Mouse (Mus musculus) heart, postnatal 4 days (tissue): ENCODE data around the gene Klf13. TPM values are rescaled to one million over a fixed set of nuclear protein-coding genes. Genes with fewer than 3 reads are reported as not detected.

Source experiments
- DNase-seq: peaks from one replicate; pipeline ENCODE4 v3.0.0; 2021
- total RNA-seq, 2 experiments: library from RNA; stranded (reverse); gene quantifications; 2 replicates each; pipeline ENCODE4 v1.2.3; 2021

Gene Klf13
- 10 to 100 TPM; 52.1 to 53.2 TPM for total RNA-seq

DNA sequence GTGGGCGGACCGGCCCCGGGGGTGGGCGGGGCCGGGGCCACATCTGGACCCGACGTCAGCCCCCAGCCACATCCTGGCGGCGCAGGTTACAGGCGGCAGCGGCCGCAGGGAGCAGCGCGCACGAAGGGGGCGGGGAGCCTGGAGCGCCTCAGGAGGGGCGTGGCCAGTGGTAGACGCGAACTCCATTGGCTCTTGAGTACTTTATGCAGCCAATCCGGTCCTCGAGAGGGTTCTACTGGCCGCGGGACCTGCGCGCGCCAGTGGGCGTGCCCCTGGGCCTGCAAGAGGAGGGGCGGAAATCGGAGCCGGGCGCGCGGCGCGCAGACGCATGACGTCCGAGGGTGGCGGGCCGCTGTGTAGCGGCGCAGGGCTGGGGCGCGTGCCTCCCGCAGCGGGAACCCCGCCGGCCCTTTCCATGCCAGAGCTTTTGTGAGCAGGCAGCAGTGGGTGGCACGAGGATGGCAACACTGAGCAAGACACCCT is at the start of gene Klf13:
Gene Klf13, minus strand, starts transcription at position 2 of the 483 bp plus-strand sequence.
- peak; percentile 97 for DNase-seq

DNA sequence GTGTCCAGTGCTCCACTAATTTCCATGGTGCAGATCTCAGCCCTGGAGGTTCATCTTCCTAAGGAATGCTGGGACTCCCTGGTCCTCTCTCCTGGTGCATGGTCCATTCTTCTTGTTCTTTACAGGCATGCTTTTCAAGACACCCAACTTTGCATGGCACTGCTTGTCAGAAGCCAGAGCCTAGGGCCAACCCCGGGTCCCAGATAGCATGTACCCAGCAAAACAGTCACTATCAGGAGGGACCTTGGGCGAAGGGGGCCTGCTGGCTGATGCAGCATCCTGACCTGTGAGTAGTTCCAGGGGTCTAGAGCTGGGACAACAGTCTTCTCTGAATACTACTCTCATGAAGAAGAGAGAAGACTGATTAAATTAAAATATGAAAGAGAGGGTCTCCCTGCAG is 49.7 kb upstream of the Klf13 start:
- no peak for DNase-seq

DNA sequence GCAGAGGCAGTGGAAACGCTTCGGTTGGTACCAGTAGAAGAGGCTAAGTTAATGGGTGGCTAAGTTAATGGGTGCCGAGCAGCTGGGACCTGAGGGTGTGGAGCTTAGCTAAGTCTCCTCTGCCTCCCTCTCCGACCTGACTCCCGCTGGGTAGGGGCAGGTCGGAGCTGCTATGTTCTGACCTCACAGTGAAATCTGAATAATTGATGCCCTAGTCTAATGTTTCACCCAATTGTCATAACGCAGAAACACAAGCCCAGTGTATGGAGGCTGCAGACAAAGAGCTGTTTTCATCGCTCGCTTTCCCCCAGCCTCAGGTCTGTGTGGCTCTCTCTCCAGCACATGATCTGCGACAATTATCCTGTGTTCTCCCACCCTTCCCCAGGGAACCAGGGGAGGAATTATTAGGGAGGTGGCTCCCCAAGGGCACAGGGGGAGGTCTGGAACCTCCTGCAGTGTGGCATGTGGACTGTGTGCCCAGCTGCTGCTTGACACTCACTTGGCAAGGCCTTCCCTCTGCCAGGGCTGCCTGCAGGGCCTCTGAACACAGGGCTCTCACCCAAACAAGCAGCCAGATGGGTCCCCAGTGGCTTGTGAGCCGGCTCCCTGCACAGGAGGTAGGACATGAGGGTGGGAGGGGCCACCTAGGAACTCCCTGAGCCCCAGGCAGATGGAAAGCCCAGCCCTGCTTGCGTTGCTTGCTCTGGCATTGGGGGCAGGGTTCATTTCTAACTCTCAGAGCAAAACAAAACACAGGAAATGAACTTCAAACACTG is 47.9 kb upstream of the Klf13 start:
- DNase-seq, result peak; percentile 16

DNA sequence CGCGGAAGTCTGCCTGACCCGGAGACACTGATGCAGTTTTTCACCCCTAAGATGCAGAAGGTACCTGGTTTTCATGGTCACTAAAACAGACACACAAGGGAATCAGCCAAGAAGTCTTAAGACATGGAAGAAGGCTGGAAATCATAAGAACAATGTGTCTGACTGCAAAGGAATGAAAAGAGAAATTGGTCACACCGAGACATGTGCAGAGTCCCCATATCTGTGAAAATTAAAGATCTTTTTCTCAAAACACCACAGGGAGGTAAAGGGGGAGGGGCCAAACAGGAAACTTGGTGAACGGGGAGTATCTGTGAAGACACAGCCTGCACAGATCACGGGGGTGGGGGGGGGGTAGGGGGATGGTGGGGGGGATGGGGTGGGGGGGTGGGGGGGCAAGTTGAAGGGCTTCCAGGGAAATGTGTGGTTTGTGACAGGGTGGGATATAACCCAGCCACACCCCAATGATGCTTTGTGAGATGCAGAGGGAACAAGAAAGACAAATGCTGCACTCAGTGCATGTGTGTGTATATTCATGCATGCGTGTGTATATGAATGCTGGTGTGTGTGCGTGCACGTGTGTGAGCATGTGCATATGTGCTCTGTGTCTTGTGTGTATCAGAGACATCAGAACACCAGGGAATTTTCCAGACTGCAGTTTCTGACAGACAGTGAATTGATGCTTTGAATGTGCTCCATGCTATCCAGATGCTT is 47.1 kb upstream of the Klf13 start:
- no peak for DNase-seq

DNA sequence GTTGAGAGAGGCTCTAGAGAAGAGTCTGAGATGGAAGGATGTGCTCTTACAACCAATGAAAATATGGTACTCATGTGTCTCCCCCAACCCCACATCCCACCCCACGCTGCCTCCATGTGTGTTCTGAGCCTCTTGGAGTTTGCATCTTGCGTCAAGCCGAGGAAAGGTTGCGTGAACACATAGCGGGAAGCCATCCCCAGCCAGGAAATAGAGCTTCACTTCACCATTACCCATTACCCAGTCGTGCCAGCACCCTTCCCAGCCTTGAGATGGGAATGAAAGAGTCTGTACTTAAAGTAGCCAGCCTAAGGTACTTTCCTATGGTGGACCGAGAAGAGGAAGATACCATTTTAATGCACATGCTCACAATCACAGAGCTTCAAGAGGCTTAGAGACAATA is 46.6 kb upstream of the Klf13 start:
- DNase-seq, result no peak

DNA sequence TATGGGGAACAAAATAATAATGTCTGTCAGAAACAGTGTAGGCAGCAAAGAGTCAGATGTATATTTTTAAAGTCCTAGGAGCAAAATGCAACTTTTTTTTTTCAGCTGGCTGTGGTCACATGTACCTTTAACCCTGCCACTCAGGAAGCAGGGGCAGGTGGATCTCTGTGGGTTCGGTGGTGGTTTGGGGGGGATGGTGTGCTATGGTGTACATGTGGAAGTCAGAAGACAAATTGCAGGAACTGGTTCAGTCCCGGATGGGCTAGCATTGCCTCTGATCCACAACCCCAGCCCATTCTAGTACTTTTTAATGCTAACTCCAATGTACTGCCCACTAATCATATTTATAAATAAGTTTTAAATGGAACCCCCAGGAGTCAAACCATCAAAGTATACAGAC is 45.6 kb upstream of the Klf13 start:
- DNase-seq, result no peak

DNA sequence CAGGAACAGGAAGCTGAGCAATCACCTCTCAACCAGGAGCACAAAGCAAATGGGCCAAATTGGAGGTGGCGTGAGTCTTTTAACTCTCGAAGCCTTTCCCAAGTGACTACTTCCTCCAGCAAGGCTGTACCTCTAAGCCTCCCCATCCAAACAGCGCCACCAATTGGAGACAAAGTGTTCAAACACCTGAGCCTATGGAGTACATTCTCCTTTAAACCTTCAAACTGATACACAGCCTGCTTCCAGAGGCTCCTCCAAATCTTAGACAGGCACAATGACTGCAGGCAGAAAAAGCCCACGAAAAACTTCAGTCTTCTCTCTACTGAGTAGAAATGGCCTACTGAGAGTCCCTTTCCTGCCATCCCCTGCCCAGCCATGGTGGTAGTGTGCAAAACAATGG is 38.9 kb upstream of the Klf13 start:
- no peak for DNase-seq

DNA sequence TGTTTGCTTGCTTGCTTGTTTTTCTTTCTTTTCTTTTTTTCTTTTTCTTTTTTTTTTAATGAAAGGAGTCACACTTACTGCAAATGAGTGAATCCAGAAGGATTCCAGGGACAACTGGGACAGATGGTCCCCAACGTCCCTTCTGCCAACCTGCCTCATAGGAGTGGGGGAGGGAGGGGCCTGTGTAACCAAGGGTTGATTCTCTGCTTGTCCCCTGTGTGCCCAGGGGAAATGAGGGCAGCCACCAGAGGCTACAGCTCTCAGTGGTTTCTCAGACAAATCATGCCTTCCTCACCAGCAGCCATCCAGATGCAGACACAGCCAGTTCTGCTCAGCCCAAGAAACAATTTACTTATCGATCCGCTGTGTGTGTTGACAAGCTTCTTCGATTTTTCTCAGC is 32.3 kb upstream of the Klf13 start:
- no peak for DNase-seq

DNA sequence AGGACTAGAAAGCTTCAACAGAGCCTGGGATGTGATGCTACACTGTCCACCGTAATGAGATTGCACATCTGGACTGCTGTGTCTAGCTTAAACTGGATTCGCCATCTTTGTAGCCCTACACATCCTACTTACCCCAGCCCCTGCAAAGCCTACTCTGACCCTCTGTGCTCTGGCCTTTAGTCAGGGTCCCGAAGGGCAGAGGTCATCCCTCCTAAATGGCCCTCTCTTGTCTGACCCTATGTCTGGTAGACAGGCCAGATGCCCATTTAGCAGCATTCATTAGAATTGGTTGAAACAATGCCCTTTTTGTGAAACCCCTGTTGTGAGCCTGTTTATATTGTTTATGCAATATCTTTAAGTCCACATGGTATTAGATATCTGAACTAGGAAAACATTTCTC is 31.2 kb upstream of the Klf13 start:
- no peak for DNase-seq

DNA sequence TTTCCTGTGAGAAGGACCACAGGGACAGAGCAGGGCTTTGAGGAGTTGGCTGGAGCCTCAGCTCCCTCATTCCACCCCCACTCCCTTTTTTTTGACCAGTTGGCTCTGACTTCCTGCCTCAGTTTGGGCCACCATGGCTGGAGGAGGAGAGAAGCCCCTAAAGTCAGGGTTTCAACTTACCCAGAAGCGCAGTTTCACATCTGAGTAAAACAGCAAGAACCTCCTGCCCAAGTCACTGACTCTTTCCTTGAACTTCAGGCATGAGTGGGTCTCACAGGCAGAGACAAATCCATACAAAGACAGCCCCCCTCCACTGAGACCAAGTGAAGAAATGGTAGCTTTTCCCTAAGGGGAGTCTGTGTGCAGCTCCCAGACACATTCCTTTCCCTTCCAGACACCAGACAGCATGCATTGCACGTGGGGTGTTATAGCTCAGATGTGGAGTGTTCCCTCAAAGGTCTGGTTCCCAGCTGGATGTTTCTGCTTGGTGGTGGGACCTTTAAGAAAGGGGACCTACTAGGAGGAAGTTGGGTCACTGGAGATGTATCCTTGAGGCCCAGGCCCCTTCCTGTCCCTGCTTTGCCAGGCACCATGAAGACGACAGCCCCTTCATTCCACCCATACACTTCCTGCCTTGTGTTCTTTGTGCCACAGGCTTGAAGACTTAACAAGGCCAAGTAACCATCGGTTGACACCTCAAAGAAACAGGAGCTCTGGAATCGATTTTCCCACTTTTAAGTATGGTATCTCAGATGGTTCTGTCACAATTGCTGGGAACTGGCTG is 27.1 kb upstream of the Klf13 start:
- no peak for DNase-seq

DNA sequence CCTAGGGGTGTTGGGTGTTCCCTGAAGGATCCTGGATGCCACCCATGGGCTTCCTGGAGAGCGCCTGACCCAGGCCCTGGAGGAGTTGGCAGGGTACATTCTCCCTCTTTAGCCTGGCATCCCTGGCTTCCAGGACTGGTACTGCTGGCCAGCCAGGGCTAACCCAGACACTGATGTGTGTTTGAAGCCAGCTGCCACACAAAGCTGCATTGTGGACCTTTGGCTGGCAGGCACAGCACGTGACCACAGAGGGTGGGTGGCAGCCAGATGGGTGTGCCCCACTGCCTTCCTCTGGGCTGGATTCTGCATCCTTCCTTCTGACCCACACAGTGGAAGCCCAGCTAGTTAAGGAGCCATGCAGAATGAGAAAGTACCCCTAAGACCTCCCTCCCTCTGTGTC is 26.4 kb upstream of the Klf13 start:
- peak; percentile 49 for DNase-seq

DNA sequence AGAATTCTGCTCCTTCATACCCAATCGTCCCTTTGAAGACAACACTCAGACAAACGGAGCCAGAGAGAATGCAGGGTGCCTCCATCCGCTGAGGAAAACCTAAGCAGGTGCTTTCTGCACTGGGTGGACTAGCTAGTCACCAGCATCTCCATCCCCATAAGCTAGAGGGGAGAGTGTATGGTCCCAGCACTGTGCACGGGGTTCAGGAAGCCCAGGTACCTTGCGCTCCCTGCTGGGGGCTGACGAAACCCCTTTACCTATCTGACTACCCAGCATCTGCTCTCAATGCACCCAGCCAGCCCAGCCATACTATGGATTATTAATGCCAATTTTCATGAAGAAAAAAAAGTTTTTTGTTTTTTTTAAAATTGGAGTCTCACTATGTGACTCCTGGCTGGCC is 25.4 kb upstream of the Klf13 start:
- no peak for DNase-seq

DNA sequence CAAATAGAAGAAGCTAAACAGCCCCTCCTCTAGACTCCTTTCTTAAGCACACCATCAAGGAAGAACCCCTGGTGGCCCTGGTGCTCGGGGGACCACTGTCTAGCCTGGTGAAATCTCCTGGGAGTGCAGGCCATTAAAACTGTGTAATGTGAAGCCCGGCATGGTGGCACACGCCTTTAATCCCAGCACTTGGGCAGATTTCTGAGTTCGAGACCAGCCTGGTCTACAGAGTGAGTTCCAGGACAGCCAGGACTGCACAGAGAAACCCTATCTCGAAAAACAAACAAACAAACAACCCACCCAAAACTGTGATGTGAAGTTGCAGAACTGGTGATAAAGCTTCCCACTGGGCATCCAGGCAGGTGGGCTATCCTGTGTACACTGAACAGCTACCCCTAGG is 24.9 kb upstream of the Klf13 start:
- DNase-seq, result no peak

DNA sequence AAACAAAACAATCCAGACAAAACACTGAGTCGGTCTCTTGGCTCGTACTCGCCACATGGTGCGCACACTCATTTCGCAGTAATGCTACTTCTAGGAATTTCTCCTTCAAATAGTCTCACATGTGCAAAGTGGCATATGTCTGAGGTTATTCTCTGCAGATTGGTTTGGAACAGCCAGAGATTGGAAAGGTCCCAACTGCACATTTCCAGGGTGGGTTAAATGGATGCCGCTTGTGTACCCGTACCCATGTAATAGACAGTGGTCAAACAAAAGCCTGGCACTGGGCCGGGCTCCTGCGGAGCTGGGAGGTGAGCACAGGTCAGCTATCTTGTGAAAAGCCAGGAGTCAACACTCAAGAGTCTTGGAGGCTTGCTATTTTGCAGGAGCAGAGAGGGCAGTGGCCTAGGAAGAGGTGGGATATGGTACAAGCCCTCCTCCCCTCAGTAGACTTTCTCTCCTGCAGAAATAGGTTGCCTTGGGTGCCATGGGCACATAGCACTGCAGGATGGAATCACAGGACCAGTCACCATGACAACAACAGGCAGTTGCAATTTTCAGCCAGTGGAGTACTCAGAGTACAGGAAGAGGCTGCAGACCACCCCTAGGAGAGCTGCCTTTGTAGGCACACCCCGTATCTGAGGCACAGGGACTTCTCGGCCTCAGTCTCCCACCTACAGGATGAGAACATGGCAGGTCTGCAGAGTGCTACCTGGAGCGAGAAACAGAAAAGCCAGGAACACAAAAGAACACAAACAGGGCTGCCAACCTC is 19.3 kb upstream of the Klf13 start:
- no peak for DNase-seq

DNA sequence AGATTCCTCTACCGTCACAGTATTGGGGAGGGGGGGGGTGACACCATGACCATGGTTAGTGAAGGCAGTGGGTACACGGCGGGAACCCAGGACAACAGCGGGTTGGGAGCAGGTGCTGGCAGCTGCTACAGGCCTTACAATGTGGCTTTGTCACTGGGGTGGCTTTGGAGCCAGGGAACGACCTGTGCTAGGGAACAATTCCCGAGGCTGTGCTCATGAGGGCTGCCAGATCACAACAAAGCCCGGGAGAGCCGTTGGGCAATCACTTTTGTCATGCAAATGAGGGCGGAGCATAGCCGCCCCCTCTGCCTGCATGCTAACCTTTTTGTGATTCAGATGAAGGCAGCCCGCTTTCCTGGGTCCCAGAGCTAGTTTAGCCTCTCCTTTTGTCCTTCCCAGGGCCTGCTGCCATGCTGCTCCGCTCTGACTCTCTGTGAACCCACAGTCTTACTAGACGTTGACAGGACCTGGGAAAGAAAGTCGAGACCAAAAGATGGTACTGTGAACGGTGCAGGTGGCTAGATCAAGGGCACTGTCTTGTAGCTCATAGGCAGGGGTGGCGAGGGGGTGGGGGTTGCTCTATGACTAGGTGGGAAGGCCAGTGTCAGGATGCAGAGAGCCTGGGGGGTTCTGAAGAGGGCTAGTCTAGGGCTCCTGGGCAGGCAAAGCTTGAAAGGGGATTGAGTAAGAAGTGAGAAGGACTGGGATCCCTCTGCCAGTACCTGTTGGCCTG is 18.4 kb upstream of the Klf13 start:
- no peak for DNase-seq

DNA sequence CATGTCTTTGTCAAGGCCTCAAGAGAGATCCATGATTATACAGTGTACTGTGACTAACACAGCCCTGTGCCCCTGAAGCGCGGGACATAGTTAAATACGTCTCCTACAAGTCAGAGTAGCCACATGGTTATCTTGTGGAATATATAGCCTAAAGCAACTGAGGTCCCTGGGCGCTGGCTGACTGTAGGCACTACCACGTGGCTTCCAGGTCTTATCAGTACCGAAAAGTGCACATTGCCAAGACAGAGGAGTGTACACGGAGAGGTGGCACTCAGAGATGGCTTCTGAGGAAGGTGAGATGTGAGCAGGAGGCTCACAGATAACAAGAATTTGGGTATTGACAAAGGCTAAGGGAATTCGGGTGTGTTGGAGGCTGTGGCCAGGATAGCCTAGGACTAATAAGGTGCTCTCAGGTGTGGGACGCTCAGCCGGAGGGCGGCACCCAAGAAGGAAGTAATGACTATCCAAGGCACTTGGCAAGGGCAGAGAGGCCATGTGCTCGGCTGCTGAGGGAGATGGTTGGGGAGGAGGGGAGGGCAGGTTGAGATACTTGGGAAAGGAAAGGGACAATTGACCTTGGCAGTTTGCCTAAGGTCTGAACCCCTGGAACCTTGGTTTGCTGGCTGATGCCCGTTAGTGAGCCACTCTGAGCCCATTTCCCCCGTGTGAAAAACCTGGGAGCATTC is 17.6 kb upstream of the Klf13 start:
- DNase-seq, result no peak

DNA sequence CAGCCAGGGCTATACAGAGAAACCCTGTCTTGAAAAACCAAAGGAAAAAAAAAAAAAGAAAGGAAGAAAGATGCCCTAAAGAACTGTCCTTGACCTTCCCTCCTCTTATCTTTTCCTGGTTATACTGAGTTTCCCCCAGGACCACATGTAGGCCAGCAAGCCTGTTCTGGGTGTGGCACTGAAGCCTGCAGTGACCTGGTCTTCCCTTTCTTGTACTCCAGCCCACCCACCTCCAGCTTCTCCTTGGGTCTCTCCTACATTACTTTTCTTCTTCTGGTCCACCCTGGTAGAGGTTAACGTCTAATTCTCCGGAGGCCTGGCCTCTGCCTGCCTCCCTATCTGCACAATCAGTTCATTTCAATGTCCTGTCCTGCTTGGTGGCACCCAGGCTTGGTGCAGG is 16.7 kb upstream of the Klf13 start:
- DNase-seq, result no peak

DNA sequence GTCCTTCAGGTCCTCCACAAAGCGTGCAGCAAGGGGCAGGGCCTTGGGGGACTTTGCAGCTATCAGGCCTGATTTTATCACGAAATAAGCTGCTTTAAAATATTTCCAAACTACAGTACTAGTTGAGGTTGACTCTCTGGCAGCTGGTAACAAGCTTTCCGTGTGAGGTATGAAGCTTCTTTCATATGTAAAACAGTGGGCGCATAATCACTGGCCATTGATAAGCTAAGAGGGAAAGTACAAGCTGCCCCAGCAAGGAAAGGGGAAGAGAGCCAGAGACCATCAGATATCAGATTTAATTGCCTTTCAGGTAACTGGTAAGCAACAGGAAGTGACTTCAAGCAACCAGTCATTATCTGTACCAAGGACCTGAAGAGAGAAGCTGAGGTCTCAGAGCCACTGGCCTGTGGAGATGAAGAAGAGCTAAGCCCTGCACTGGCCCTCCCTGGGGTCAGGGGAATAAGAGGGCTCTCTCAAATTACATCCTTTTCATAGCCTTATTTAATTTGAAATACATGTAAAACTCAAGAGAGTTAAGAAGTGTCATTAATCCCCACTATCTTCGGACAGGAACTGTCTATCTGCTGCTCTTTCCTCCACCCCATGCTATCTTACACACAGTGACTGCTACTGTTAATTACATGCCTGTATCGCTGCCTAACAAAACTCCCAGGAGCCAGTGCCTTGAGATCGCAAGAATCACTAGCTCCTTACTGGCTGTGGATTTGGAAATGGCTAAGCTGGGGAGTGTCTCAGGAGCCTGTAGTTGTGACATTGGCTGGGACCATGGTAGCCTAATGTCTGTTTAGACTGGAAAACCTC is 13.6 kb upstream of the Klf13 start:
- no peak for DNase-seq

DNA sequence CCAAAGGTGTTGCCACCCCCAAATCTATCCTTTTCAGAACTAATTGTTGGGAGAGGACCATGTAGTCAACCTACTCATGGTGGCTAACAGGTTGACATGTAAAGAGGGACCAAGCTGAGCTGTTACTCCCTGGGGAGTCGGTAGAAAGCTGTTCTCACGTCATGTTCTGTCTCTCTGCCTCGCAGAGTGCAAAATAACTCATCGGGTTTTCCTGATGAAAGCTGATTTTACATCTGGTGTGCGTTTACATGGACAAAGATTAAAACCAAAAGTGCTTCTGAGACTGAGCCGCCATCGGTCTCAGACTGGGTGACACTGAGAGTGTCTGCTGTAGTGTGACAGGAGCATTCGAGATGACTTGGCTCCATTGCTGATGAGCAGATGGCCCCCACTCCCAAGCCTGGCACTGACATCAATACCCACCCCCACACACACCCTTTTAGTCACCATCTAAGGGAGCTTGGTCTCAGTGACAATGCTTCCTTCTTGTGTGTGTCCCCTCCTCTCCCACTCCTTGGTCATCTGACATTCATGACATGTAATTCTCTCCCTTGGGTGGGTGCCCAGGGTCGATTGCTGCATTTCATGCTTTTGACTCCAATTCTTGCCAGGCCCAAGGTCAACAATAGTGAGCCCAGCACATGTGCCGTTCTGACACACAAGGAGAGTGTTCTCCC is 12.4 kb upstream of the Klf13 start:
- DNase-seq, result no peak

DNA sequence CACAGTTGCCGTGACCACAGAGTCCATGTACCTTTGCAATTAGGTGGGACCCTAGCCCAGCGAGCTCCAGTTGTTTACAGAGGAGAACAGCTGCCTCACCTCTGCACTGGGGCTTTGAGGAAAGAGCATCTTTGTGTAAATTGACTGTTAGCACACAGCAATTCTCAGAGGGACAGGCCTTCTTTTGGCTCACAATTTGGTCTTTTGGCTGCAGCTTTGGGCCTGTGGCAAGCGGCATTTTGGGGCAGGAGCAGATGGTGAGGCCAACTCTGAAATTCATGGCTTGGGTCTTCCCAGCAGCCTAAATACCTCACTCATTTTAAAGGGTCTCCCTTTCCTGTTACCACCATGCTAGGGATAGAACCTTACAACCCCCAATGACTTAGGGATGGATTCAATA is 10.5 kb upstream of the Klf13 start:
- DNase-seq, result no peak
